Mouse (Mus musculus): ENCODE data around the gene Padi3.

DNA sequence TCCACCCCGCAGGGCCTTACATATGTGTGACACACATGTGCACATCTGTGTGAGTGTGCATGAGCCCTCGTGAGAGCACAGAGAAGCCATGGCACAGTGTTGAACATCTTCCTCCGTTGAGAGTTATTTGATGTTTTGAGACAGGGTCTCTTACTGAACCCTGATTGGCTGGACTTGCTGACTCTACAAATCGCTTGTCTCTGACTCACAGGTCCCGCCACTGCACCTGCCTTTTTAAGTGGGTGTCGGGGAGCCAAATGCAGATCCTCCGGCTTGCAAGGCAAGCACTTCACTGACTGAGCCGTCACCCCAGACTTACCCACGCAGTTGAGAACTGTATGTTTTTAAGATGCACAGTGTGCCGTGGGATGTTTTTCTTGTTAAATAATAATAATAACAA lies 34.6 kb downstream of the Padi3 start:
- TF ChIP-seq CTCF (conservative IDR thresholded peaks at IDR 0.05; ENCODE audit: insufficient read depth, insufficient read length, low read depth, low read length) = no peak
- TF ChIP-seq POLR2A (IDR thresholded peaks at IDR 0.05; ENCODE audit: low read depth, low read length) = no peak
